Mouse (Mus musculus): Measurements from ENCODE around the gene Etv3.
A peak's percentile ranks its signal among the peaks of the same experiment; 100 is the strongest.

The Etv3 gene

DNA sequence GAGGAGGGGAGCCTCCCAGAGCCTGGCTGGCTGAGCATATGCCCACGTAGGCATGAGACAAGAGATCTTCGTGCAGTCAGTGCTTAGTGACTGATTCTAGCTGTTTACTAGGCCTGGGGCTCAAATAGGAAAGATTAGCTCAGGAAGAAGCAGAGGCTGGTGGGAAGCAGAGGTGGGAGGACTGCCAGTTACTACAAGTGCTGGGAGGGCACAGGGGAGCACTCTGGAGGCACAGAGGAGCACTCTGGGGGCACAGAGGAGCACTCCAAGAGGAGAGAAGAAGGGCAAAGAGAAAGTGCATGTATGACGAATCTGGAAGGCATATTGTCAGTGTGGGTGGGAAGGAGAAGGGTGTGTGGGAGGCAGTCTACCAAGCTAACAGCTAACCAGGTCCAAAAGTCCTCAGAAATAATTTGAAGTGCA lies 30.9 kb downstream of the Etv3 start:
- no peak for DNase-seq (ENCODE audit: low read depth in 2 of 2, low spot score in 2 of 2)

DNA sequence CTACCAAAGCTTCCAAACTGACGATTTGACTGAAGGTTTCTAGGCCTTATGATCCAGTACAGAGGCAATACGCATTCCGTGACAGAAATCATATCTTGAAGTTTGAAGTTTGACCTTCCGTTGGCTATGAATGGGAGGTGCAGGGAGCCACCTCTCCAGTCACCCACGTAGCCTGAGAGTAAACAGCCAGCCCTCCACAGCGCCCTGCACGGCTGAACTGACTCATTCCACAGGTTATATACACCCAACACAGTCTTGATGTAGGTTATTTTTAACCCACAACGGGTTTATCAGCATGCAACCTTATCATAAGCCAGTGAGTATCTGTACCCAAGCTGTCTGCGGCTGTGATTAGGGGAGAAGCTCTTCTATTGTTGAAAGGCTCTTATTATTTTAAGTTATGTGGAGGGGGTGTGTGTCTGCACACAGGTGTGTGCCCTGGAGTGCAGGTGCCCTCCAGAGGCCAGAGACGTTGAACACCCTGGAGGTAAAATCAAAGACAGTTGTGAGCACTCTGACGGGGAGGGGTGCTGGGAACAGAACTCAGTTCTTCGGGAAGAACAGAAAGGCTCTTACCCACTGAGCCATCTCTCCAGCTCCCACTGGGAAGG lies 31.6 kb downstream of the Etv3 start:
- DNase-seq (ENCODE audit: low read depth in 2 of 2, low spot score in 2 of 2): no peak

DNA sequence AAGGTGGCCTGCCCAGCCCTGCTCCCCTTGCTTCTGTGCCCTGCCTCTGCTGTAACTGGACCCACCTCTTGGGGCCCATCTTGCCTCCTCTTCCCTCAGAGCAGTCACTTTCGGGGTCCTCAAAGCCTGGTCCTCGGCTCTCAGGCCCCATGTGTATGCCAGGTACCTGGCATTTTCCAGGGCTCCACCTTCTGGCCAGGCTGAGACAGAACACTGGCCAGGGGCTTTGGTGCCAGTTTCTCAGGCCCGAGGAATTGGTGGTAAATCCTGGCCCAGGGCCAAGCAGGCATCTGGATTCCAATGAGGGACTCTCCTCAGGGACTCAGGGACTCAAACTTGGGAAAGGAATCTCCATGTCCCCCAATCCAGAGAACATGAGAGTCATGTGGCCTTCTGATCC lies 34.9 kb downstream of the Etv3 start:
- DNase-seq (ENCODE audit: low read depth in 2 of 2, low spot score in 2 of 2): no peak

DNA sequence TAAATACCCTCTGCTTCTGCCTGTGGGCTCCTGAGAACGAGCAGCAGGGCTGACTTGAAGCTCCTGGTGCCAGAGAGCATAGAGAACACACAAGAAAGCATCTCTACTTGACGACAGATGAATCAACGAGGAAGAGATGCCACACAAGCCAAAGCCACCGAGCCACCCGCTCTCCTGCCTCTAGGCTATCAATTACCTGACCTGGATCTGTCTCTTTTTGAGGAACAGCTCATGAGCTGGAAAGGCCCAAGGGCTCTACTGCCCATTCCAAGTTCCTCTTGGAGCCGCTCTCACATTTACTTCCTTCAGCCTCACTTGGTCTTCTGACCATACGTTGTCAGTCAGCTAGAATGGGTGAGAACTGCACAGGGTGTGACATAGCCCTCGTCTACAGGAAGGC lies 36.2 kb downstream of the Etv3 start:
- no peak for DNase-seq (ENCODE audit: low read depth in 2 of 2, low spot score in 2 of 2)

DNA sequence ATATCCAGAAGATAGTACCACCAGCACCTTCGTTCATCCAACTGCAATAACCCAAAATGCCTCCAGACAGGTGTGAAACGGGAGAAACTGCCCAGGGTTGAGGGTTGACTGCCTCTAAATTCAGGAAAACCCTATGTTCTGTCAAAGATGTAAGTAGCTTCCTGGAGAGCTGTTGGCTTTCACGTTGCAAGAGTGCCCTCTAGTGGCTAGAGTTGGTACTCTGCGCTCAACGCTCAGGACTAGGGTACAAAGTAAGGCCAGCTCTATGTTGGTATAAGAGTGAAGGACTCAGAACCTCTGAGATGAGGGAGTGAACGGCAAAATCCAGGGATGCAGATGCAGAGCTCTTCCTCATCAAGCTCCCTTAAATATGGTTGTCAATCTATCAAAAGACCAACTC lies 37.2 kb downstream of the Etv3 start:
- peak; percentile 81 to 85 for DNase-seq (ENCODE audit: low read depth in 2 of 2, low spot score in 2 of 2)

DNA sequence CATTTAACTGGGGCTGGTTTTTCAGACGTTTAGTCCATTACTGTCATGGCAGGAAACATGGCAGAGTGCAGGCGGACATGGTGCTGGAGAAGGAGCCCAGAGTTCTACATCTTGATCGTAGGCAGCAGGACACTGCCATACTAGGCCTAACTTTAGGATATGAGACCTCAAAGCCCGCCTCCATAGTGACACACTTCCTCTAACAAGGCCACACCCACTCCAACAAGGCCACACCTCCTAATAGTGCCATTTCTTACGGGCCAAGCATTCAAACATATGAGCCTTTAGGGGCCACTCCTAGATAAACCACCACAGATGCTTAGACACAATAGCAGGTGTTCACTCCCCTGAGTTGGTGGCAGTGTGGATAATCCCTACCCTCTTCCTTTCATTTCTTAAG lies 38.3 kb downstream of the Etv3 start:
- DNase-seq (ENCODE audit: low read depth in 2 of 2, low spot score in 2 of 2): no peak

DNA sequence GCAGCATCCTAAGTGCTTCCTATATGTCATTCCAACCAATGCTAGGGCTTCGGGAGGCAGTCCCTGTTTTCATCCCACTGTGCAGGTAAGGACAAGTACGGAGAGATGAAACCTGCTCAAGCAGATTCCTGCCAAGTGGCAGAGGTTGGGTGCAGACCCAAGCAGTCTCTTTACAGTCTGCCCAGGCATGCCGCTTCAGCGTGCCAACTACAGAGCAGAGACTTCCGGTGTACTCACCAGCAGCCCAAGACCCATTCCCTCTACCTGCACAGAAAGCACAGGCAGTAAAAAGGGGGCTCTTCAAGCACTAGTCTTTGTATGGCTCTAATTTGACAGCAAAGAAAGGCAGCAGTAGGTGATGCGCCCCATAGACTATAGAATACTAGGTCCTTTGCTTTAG lies 40.4 kb downstream of the Etv3 start:
- no peak for DNase-seq (ENCODE audit: low read depth in 2 of 2, low spot score in 2 of 2)

DNA sequence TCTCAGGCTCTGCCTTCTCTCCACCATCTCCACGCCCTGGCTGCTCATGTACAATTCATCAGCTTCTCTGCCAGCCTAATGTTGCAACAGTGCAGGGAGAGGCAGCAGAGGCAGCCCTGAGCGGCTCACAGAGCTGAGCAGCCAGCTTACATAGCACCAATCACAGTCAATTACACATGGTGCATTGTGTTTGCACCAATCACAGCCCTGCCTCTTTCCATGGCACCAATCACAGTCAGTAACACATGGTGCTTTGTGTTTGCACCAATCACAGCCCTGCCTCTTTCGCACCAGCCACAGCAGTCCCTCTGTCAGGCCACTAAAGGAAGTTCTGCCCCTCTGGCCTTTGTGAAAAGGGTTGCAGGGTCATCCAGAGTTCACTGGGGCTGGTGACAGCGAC lies 40.9 kb downstream of the Etv3 start:
- DNase-seq (ENCODE audit: low read depth in 2 of 2, low spot score in 2 of 2): peak in 1 of 2 experiments; percentile 11

DNA sequence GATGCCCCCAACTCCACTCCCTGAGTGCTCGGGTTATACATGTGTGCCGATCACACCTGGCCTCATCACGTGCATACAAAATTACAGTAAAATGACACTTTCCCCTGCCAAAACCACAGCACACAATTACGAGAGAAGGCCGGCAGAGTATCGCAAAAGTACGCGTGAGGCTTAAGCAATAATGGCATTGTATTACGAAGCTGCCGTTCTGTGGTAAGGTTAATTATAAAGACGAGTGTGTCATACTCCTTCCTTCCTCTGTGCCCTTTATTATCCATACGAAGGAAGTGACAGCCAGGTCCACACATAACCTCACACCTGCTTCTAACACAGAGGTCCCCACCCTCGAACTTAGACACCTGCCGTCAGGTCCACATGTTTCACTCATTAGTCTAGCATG lies 42.3 kb downstream of the Etv3 start:
- DNase-seq (ENCODE audit: low read depth in 2 of 2, low spot score in 2 of 2): no peak

DNA sequence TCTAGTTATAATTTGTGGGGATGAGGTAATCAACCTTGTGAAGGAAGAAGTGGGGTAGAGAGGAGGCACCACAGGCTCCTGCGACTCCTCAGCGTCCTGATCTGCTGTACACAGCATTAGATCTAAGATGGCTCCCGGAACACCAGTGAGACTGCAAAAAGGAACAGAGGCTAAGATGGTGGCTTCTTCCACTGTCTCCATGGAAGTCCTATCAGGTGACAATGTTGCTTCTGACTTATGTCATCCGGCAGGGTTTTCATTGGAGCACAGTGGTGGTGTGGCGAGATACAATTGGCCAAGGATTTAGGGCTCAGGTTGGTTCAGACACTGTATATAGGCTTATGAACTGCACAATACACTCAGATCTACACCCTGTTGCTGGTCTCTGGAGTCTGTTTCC lies 43.5 kb downstream of the Etv3 start:
- DNase-seq (ENCODE audit: low read depth in 2 of 2, low spot score in 2 of 2): no peak

DNA sequence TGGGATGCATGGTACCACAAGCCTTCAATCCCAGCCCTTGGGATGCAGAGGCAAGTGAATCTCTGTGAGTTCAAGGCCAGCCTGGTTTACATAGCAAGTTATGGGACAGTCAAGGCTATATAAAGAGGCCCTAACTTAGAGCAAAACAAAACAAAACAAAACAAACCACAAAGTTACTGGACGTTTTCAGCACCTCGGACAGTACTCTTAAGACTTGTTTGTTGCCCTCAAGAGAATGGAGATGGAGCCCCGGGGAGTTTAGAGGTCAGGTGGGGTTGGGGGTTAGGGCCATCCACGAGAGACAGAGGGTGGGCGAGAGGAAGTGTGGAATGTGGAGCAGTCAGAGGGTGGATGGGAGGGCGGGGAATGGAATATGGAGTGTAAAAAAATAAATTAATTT lies 50.6 kb downstream of the Etv3 start:
- DNase-seq (ENCODE audit: low read depth in 2 of 2, low spot score in 2 of 2): no peak

DNA sequence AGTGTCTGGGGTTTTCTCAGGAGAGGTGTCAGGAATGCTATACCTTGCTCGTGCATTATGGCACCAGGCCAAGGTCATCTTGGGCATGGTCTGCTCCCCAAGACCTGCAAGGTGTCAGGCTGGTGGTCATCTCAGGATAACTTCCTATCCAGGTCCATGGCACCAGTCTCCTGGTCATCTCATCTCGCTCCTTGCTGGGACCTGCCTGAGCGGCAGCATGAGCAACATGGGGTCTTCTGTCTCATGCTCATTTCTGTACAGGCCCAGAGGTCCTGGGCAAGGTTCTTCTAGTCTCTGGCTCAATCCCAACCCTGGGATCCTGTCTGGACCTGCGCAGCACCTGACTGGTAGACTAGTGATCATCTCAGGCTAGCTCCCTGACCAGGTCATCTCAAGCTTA lies 57.1 kb downstream of the Etv3 start:
- no peak for DNase-seq (ENCODE audit: low read depth in 2 of 2, low spot score in 2 of 2)
